Mouse (Mus musculus) ES-E14 (cell line): ENCODE data around the gene Gkn2.

Source experiments
- CHD2 ChIP-seq: IDR thresholded peaks from 2 replicates; pipeline ENCODE4 v1.6.1; 2014; ENCODE audit warnings: mild to moderate bottlenecking, low read depth, low read length, inconsistent platforms
- MAFK ChIP-seq: IDR thresholded peaks from 2 replicates; pipeline ENCODE4 v1.6.1; 2014; ENCODE audit warnings: mild to moderate bottlenecking, low read depth, low read length, inconsistent platforms; ENCODE audit not compliant: insufficient read depth
- ZC3H11A ChIP-seq: IDR thresholded peaks from 2 replicates; pipeline ENCODE4 v1.6.1; 2012; ENCODE audit warnings: low read depth, mild to moderate bottlenecking, inconsistent platforms, low read length, borderline replicate concordance
- ZNF384 ChIP-seq: IDR thresholded peaks from 2 replicates; pipeline ENCODE4 v1.6.1; 2012; ENCODE audit warnings: low read depth, low read length, inconsistent platforms

- TF ChIP-seq ZNF384, result no peak
- no peak for TF ChIP-seq CHD2
- TF ChIP-seq MAFK, result no peak
- TF ChIP-seq ZC3H11A, result peak; percentile 64; the same call in 1 of the 2 replicates
Observed at GRCm38 (mm10) chr6:87323381-87323780, 49.8 kb upstream of the Gkn2 start.
